In the genomic region with DNA sequence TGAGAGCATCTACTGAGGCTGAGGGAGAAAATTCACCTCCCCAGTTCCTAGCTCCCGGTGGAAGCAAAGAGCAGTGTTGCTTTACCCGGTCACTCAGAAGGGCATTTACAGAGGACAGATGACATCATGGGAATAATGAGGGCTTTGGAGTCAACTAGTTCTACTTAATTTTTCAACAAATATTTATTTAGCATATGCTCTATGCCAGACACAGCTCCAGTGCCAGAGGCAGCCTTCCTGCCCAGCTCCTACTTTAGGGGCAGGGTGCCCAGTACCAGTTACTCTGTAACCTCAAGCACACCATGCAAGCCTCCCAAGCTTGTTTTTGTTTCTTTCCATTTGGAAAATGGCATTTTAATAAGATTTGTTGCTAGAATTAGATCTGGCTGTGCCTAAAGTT, we compare ENCODE assay signal across 8 mouse cellular contexts.
"Had no signal": no experiment of that assay in that cellular context is flagged by ENCODE, and none has a peak within 500 bp of the region (broad histone marks: within the 10 kb centered on the region; RNA-seq: fewer than 3 reads in every experiment).

No protein-coding gene starts in this region.

- H3K4me1 ChIP-seq: hindbrain, embryonic 15.5 days; midbrain, embryonic 12.5 days; stomach, embryonic 15.5 days had no signal

- ATAC-seq: intestine, embryonic 16.5 days; liver, embryonic 12.5 days; midbrain, embryonic 16.5 days had no signal

- H3K4me3 ChIP-seq: hindbrain, embryonic 15.5 days; liver, embryonic 12.5 days; midbrain, embryonic 12.5 days; stomach, embryonic 15.5 days had no signal

- DNase-seq: lung, embryonic 14.5 days; right cerebral cortex, postnatal 14 days had no signal

- H3K9ac ChIP-seq: hindbrain, embryonic 15.5 days; liver, embryonic 12.5 days; lung, embryonic 14.5 days; midbrain, embryonic 12.5 days; stomach, embryonic 15.5 days had no signal

- H3K27me3 ChIP-seq: hindbrain, embryonic 15.5 days; liver, embryonic 12.5 days; midbrain, embryonic 12.5 days; stomach, embryonic 15.5 days had no signal

- H3K27ac ChIP-seq: hindbrain, embryonic 15.5 days; liver, embryonic 12.5 days; midbrain, embryonic 12.5 days; stomach, embryonic 15.5 days had no signal

- H3K9me3 ChIP-seq: hindbrain, embryonic 15.5 days; liver, embryonic 12.5 days; midbrain, embryonic 12.5 days; stomach, embryonic 15.5 days had no signal

- H3K36me3 ChIP-seq: hindbrain, embryonic 15.5 days; liver, embryonic 12.5 days; midbrain, embryonic 12.5 days; stomach, embryonic 15.5 days had no signal

- H3K4me2 ChIP-seq: hindbrain, embryonic 15.5 days; liver, embryonic 12.5 days; lung, embryonic 14.5 days; midbrain, embryonic 12.5 days; stomach, embryonic 15.5 days had no signal
